Mouse (Mus musculus): ENCODE data around the gene Lin54.

- TF ChIP-seq CEBPB (IDR thresholded peaks at IDR 0.05; ENCODE audit: insufficient read depth, poor library complexity, severe bottlenecking): no peak
- TF ChIP-seq TCF12 (IDR thresholded peaks at IDR 0.05; ENCODE audit: insufficient read depth, poor library complexity, severe bottlenecking): no peak
- no peak for TF ChIP-seq MAX (IDR thresholded peaks at IDR 0.05; ENCODE audit: low read depth)
- no peak for TF ChIP-seq E2F4 (IDR thresholded peaks at IDR 0.05; ENCODE audit: insufficient read depth)
- no peak for TF ChIP-seq REST (IDR thresholded peaks at IDR 0.05; ENCODE audit: insufficient read depth, insufficient read length)
- TF ChIP-seq POLR2A (IDR thresholded peaks at IDR 0.05; ENCODE audit: insufficient read length, low read depth): no peak
- TF ChIP-seq MYOD1 (IDR thresholded peaks at IDR 0.05; ENCODE audit: control insufficient read depth in 1 of 3, insufficient read length in 2 of 3, low read depth in 2 of 3): no peak
- no peak for TF ChIP-seq USF1 (IDR thresholded peaks at IDR 0.05; ENCODE audit: low read depth)
- no peak for TF ChIP-seq POLR2AphosphoS2 (IDR thresholded peaks at IDR 0.05; ENCODE audit: insufficient read length, low read depth)
- TF ChIP-seq MYOG (IDR thresholded peaks at IDR 0.05; ENCODE audit: control insufficient read depth in 1 of 3, insufficient read depth in 1 of 3, insufficient read length in 2 of 3, low read depth in 2 of 3): no peak
Observed at GRCm38 (mm10) chr5:100509247-100509646, 8.8 kb upstream of the Lin54 start.
